Mouse (Mus musculus) limb, embryonic 11.5 days (tissue): ENCODE results near the gene Ptprc. TPM values are rescaled to one million over a fixed set of nuclear protein-coding genes. Genes with fewer than 3 reads are reported as not detected.

Experiments used
- ATAC-seq: fragments of 200-750 bp; cut with Nextera tagmentation; 2 replicates; pipeline ENCODE4 v1.8.0; 2017; ENCODE audit warnings: low read depth; ENCODE audit not compliant: insufficient number of reproducible peaks, low FRiP score, low TSS enrichment
- DNase-seq: peaks from one replicate; pipeline ENCODE4 v3.0.0-alpha.2; 2015; ENCODE audit warnings: low spot score
- H3K27ac ChIP-seq: fragments of 300-500 bp; sonication (generic); replicated peaks from 2 replicates; pipeline ENCODE4 v1.5.1; 2014; ENCODE audit warnings: low read depth, mild to moderate bottlenecking, low read length
- H3K27me3 ChIP-seq: fragments of 300-500 bp; sonication (generic); 2 replicates; pipeline ENCODE4 v1.6.1; 2014; ENCODE audit warnings: mild to moderate bottlenecking, low read length, mixed read lengths; ENCODE audit not compliant: control insufficient read depth, insufficient read depth
- H3K36me3 ChIP-seq: fragments of 300-500 bp; sonication (generic); 2 replicates; pipeline ENCODE4 v1.6.1; 2014; ENCODE audit warnings: mild to moderate bottlenecking, low read length, moderate library complexity, mixed read lengths; ENCODE audit not compliant: control insufficient read depth, insufficient read depth
- H3K4me1 ChIP-seq: fragments of 300-500 bp; sonication (generic); 2 replicates; pipeline ENCODE4 v1.6.1; 2014; ENCODE audit warnings: low read length, mixed read lengths; ENCODE audit not compliant: control insufficient read depth, insufficient read depth
- H3K4me2 ChIP-seq: fragments of 300-500 bp; sonication (generic); 2 replicates; pipeline ENCODE4 v1.6.1; 2014; ENCODE audit warnings: low read depth, mild to moderate bottlenecking, moderate library complexity; ENCODE audit not compliant: severe bottlenecking
- H3K4me3 ChIP-seq: fragments of 300-500 bp; sonication (generic); 2 replicates; pipeline ENCODE4 v1.5.1; 2014; ENCODE audit warnings: low read depth, low read length
- H3K9ac ChIP-seq: fragments of 300-500 bp; sonication (generic); 2 replicates; pipeline ENCODE4 v1.6.1; 2014; ENCODE audit warnings: mild to moderate bottlenecking, low read length
- H3K9me3 ChIP-seq: fragments of 300-500 bp; sonication (generic); 2 replicates; pipeline ENCODE4 v1.6.1; 2016; ENCODE audit warnings: low read length; ENCODE audit not compliant: control insufficient read depth
- WGBS: fragments of 180-500 bp; shearing (Covaris S2); extraction: QIAGEN DNeasy Blood & Tissue Kit; methylation state at CpG from one replicate; pipeline ENCODE4 v1.1.7; 2014; 5-methylcytosine and 5-hydroxymethylcytosine counted together
- polyA plus RNA-seq: library from polyadenylated mRNA; unstranded; fragments of >200 nt; fragmentation: Nextera tagmentation; extraction: Ambion mirVana; gene quantifications from 2 replicates; pipeline ENCODE4 v1.2.1, GENCODE M21; 2014

The Ptprc gene
- polyA plus RNA-seq, 1 experiment from 2014 or later, result 0.93 TPM

DNA sequence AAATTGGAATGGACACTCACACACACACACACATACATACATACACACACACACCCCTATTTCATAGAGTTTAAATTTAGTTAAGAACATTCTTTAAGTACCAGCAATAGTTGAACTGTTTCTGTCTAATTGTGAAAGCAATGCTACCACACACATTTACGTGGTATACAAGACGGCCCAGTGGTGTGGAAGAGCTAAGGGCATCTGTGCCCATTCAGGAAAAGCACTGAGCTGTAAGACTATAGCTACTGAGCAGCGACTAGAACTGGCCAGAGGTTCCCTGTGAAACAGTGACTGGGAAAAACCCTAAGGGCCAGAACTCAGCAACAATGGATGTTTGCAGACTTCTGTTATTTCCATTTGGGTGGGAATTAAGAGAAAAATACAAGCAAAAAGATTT, 17.3 kb downstream of the Ptprc start:
- Histone ChIP-seq H3K27me3 (no peaks in the 10 kb centered on the region), H3K9ac (no peak overlapping the region), H3K4me2 (no peak overlapping the region), H3K36me3 (no peaks in the 10 kb centered on the region), H3K9me3 (no peaks in the 10 kb centered on the region), H3K4me1 (no peaks in the 10 kb centered on the region), H3K4me3 (no peak overlapping the region), H3K27ac (no peak overlapping the region)
- ATAC-seq (no peak), DNase-seq (no peak)
- WGBS, result 83% methylated on average over 3 of the region's 3 CpGs

- H3K36me3 ChIP-seq, result no peaks in the 10 kb centered on the region
- H3K4me2 ChIP-seq, result no peak overlapping the region
- H3K9ac ChIP-seq, result no peak overlapping the region
- no peak for DNase-seq
- no peak overlapping the region for H3K27ac ChIP-seq
- no peaks in the 10 kb centered on the region for H3K4me1 ChIP-seq
- WGBS, result 79% methylated on average over 2 of the region's 2 CpGs
- H3K9me3 ChIP-seq, result no peaks in the 10 kb centered on the region
- H3K4me3 ChIP-seq, result no peak overlapping the region
- ATAC-seq, result no peak
- no peaks in the 10 kb centered on the region for H3K27me3 ChIP-seq
Observed at GRCm38 (mm10) chr1:138157709-138158108, 17.8 kb downstream of the Ptprc start.

GRCm38 (mm10) chr1:138157008-138157407, 18.5 kb downstream of the Ptprc start:
- H3K36me3 ChIP-seq, result no peaks in the 10 kb centered on the region
- DNase-seq (no peak), ATAC-seq (no peak)
- no peak overlapping the region for H3K4me2 ChIP-seq
- H3K9ac ChIP-seq, result no peak overlapping the region
- no peaks in the 10 kb centered on the region for H3K27me3 ChIP-seq
- H3K4me3 ChIP-seq, result no peak overlapping the region
- 87% methylated on average over 3 of the region's 3 CpGs for WGBS
- no peaks in the 10 kb centered on the region for H3K4me1 ChIP-seq
- no peak overlapping the region for H3K27ac ChIP-seq
- no peaks in the 10 kb centered on the region for H3K9me3 ChIP-seq

DNA sequence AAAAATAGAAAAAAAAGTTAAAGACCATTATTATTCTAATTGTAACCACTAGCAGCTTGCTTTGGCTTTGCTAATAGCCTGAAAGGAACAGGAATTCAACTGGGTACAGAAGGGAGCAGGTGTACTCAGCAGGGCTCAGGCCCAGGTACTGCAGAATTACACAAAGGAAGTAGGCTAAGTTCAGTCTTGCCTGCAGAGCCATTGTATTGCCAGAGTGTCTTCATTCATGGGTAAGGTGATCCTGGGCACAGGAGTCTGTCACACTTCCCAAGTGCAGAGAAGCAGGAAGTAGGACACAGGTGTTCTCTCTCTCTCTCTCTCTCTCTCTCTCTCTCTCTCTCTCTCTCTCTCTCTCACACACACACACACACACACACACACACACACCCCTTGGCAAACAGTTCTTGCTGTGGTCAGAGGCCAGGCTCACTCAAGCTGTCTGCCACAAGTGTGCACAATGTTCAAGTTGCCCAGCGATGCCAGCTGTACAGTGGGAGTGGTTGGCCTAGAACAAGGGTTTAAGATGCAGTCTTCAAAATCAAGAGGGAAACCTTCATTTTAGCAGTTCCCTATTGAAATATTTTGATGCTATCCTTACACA, 21.2 kb downstream of the Ptprc start:
- no peak overlapping the region for H3K27ac ChIP-seq
- H3K4me2 ChIP-seq, result no peak overlapping the region
- no peaks in the 10 kb centered on the region for H3K9me3 ChIP-seq
- no peak overlapping the region for H3K4me3 ChIP-seq
- no peak overlapping the region for H3K9ac ChIP-seq
- no peak for DNase-seq
- H3K4me1 ChIP-seq, result no peaks in the 10 kb centered on the region
- no peaks in the 10 kb centered on the region for H3K27me3 ChIP-seq
- H3K36me3 ChIP-seq, result no peaks in the 10 kb centered on the region
- WGBS, result 64% methylated on average over 1 of the region's 1 CpGs
- ATAC-seq, result no peak

GRCm38 (mm10) chr1:138153126-138153525, 22.4 kb downstream of the Ptprc start:
- no peak overlapping the region for H3K4me2 ChIP-seq
- H3K27ac ChIP-seq, result no peak overlapping the region
- whole genome bisulfite sequencing, result 83% methylated on average over 4 of the region's 4 CpGs
- no peaks in the 10 kb centered on the region for H3K9me3 ChIP-seq
- no peaks in the 10 kb centered on the region for H3K36me3 ChIP-seq
- no peak for DNase-seq
- H3K4me3 ChIP-seq, result no peak overlapping the region
- H3K4me1 ChIP-seq, result no peaks in the 10 kb centered on the region
- no peaks in the 10 kb centered on the region for H3K27me3 ChIP-seq
- H3K9ac ChIP-seq, result no peak overlapping the region
- no peak for ATAC-seq

GRCm38 (mm10) chr1:138148844-138149243, 26.7 kb downstream of the Ptprc start:
- Histone ChIP-seq H3K27ac (no peak overlapping the region), H3K27me3 (no peaks in the 10 kb centered on the region), H3K4me3 (no peak overlapping the region), H3K4me1 (no peaks in the 10 kb centered on the region), H3K36me3 (no peaks in the 10 kb centered on the region), H3K9me3 (no peaks in the 10 kb centered on the region), H3K4me2 (no peak overlapping the region), H3K9ac (no peak overlapping the region)
- ATAC-seq, result no peak
- DNase-seq, result no peak
- WGBS, result 51% methylated on average over 4 of the region's 4 CpGs

GRCm38 (mm10) chr1:138145571-138145970, 29.9 kb downstream of the Ptprc start:
- Histone ChIP-seq H3K9ac (no peak overlapping the region), H3K9me3 (no peaks in the 10 kb centered on the region), H3K27me3 (no peaks in the 10 kb centered on the region), H3K27ac (no peak overlapping the region), H3K4me3 (no peak overlapping the region), H3K4me2 (no peak overlapping the region), H3K4me1 (no peaks in the 10 kb centered on the region), H3K36me3 (no peaks in the 10 kb centered on the region)
- DNase-seq (no peak), ATAC-seq (no peak)
- WGBS, result 49% methylated on average over 2 of the region's 2 CpGs

- no peaks in the 10 kb centered on the region for H3K4me1 ChIP-seq
- H3K27ac ChIP-seq, result no peak overlapping the region
- WGBS, result 85% methylated on average over 3 of the region's 3 CpGs
- no peaks in the 10 kb centered on the region for H3K36me3 ChIP-seq
- ATAC-seq (no peak), DNase-seq (no peak)
- no peaks in the 10 kb centered on the region for H3K27me3 ChIP-seq
- H3K4me3 ChIP-seq, result no peak overlapping the region
- no peak overlapping the region for H3K9ac ChIP-seq
- no peak overlapping the region for H3K4me2 ChIP-seq
- H3K9me3 ChIP-seq, result no peaks in the 10 kb centered on the region
Observed at GRCm38 (mm10) chr1:138145148-138145547, 30.4 kb downstream of the Ptprc start.

GRCm38 (mm10) chr1:138144365-138144764, 31.1 kb downstream of the Ptprc start:
- no peak overlapping the region for H3K4me3 ChIP-seq
- WGBS, result 90% methylated on average over 5 of the region's 5 CpGs
- no peaks in the 10 kb centered on the region for H3K27me3 ChIP-seq
- DNase-seq (no peak), ATAC-seq (no peak)
- H3K4me1 ChIP-seq, result no peaks in the 10 kb centered on the region
- no peaks in the 10 kb centered on the region for H3K36me3 ChIP-seq
- no peak overlapping the region for H3K9ac ChIP-seq
- H3K4me2 ChIP-seq, result no peak overlapping the region
- H3K27ac ChIP-seq, result no peak overlapping the region
- no peaks in the 10 kb centered on the region for H3K9me3 ChIP-seq
